Mouse (Mus musculus): ENCODE measurements around the gene Sec31a.
"Not testable (repeated sequence)": the region's sequence is repeated elsewhere in the genome, so short reads cannot be mapped to it uniquely, and the experiment has no call there.

Sec31a gene

DNA sequence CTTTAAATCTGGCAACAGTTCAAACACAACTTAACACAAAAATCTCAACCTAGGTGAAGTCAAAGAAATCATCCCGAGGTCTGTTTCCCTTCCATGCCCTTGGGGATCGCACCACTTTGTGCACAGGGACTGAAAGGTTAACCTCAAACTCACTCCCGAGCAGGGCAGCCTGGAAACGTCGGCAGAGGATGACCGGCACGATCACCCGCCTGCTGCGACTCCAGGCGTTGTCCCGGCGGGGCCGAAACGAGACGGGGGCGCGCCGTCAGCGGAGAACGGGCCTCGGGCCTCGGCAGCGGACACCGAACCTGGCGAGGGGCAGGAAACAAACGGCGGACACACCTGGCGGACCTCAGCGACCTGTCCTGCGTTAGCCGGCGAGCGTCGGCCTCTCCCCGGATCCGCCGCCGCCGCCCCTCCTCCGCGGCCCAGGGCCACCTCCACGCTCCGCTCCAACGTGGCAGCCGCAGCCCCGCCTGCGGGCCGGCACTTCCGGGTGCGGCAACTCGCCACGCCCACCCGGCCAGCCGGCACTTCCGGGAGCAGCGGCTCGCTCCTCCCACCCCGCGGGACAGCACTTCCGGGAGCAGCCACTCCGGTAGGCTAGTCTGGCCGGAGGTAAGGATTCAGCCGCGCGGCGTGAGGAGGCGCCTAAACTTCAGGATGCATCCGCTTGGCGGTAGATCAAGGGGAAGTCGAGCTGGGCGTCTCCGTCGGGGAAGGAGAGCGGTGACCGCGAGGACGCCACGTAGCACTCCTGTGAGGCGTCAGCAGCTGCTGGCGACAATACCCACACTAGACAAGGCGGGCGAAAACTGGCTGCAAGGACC is at the start of gene Sec31a:
Sec31a (minus strand) TSS at position 474 of the 830 bp plus-strand sequence.
- DNase-seq = peak; percentile 97 to 98

DNA sequence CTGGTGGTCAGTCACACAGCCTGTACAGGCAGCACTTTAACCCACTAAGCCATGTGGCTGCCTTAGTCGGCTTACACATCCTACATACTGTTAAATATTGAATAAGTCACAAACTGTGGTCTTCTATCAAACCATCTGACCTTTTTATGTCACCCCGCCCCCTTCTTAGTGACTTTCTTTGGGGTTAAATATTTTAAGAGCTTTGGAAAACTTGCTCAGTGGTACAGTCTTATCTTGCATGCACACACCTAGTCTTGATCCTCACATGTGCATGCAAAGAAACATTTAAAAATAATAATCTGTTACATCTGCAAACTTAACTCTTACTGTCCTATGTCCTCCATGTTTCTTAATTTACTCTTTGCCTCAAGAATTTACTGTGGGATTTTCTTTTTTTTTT is 46.3 kb upstream of the Sec31a start:
- no peak for DNase-seq

DNA sequence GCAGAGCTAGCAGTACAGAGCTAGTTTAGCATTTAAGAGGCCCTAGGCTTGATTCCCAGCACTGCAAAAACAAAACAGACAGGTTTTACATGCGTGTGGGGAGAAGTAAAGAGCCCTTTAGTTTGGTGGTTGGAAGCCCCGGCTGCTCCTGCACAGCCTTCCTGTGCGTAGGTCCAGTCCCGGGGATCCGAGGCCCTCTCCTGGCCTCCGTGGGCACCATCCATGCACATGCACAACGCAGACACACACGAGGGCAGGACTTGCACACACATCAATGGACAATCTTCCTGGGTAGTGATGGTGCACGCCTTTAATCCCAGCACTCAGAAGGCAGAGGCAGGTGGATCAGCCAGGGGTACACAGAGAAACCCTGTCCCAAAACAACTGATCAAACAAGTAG is 45.5 kb upstream of the Sec31a start:
- no peak for DNase-seq

DNA sequence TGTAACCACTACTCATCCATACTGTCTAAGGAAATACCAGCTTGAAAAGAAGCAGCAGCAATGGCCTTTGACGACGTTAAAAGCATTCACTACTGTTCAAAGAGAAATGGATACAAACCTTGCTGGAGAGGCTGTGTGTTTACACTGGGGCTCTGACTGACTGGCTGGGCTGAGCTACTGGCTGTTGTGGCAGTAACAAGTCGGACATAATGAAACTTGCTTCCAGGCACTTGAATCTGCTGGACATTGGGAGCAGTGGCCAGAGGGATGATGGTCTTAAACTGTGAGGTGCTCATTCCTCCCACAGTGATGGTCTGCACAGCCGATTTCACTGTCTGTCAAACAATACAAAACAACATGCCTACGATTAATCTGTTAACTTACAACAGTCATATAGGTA is 43.4 kb upstream of the Sec31a start:
- DNase-seq = no peak

DNA sequence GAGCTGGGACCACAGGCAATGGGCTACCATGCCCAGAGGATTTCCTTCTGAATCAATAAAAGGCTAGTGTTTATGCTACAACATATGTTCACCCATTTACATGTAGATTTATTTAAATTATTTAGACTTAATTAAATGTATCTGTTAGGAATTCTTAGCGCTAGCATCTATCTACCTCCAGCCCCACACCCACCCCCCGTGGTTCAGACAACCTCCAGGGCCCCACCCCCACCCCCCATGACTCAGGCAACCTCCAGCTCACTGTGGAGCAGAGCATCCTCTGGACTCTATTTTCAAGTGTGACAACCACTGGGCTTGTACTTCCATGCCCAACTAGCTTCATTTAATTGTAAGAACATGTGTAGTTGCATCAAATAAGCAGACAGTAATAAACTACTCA is 35.8 kb upstream of the Sec31a start:
- DNase-seq = no peak

DNA sequence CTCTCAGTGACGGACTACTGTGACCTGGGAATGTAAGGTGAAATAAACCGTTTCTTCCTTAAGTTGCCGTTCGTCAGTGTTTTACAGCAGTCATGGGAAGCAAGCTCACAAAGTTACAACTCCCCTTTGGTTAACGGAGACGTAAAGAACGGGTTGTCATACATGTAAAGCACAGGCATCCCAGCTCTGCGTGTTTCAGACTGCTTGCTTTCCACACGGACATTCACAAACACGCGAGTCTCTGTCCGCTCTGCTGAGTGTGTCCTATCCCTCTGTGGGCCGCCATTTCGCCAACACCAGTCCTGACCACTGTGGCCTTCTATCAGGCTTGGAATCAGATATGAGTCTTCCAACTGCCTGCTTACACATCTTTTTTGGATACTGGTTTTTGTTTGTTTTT is 22.8 kb upstream of the Sec31a start:
- no peak for DNase-seq

DNA sequence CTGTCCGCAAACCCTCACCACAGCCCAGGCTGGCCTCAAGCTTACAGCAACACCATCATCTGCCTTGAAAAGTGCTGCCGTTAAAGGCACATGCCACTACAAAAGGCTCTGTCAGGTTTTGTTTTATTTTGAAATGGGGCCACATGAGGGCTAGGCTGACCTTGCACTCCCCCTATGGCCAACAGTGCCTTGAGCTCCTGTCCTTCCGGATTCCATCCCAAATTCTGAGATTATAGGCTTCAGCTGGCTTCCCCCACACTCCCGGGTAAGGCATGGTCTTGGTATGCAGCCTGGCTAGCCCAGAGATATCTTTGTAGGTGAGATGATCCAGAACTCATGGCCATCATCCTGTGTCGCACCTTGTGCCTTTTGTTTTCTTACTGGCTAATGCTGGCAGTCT is 21.9 kb upstream of the Sec31a start:
- DNase-seq = no peak

DNA sequence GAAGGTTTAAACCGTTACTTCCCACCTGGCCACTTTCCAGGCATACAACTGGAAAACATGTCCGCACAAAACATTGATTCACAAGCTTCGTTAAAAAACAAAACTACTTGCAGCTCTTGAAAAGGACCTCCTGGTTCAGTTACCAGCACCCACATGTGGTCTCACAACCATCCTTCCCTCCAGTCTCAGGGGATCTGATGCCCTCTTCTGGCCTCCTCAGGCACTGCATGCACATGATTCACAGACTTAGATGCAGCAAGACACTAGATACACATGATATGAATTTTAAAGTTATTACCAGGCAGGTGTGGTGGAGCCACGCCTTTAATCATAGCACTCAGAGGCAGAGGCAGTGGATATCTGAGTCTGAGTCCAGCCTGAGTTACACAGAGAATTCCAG is 21.1 kb upstream of the Sec31a start:
- no peak for DNase-seq

DNA sequence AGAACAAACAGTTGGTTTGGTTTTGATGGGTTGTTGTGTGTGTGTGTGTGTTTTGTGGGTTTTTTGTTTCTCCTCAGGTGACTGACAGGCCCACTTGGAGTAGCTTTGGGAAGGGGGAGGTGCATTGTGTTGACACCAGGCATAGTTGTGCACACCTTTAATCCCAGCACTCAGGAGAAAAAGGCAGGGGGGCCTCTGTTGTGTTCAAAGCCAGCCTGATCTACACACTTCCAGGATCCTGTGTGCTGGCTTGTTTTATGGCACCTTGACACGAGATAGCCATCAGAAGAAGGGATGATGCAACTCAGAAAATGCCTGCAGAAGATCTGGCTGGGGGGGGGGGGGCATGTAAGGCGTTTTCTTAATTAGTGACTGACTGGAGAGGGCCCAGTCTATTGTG is 14.9 kb upstream of the Sec31a start:
- no peak for DNase-seq

DNA sequence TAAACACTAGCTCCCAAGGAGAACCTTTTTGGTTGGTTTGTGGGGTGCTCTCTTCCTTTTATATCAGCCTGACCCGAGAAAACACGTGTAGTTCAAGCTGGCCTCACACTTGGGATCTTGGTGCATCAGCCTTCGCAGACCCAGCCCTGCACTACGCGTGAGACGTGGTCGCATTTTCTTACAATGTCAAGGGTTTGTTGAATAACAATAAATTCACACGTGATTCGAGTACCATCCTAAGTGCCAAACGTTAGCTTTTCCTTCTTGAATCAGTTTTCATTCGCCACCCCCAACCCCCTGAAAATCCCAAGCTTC is 14.0 kb upstream of the Sec31a start:
- DNase-seq = peak in 1 of 2 experiments; percentile 5

DNA sequence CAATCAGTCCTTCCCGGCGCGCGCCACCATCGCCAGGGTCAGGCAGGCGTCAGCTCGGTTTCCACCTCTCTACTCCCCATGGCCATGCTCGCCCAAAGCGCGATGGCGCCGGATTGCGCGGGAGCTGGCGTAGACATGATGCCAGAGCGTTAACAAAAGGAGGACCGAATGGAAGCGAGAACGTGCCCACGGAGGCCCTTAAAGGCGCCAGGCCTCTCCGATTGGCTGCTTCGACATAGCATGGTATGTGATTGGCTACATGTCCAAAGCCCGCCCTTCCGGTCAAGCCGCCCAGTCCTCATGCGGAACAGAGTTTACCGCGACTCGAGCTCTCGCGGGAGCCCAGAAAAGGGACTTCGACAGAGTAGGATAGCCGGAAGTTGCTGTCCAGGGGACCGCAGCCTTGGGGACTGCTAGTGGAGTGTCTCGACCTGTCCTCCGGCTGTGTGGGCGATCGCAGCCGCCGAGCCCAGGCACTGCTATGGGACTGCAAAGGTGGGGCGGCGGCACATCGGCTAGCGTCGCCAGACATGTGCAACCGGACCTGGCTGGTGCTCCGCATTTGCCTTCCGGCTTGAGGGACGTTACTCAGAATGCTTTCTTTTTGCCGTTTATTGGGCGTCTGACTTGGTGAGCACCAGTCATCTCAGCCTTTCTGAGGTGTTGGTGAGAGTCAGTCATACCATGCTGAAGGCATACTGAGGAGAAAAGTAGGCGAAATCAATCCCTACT is 13.5 kb upstream of the Sec31a start:
- peak; percentile 83 to 88 for DNase-seq

DNA sequence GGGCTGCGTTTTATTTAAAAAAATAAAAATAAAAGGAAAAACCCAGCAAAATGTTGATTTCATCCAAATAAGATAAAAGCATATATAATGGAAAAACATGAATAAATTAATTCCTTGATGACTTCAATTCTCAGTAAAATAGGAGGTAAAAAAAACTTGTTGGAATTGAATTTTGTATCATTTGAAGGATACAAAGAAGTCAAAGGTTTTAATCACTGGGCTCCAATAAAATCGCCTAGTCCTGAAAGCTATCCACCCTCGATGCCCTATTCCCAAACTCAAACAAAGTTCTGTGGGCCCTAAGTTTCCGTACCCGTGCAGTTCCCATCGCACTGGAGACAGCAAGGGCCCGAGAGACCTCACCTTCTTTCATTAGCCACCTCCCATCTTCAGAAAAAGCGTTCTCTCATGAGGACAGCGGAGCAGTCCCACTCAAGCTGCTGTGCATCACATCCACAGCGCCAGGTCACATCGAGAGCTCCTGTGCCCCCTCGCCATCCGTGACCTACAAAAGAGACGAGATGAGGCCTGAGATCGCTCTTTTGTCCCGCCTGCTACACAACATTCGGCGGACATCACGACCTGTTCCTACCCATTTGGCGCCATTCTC is 12.8 kb upstream of the Sec31a start:
- no peak for DNase-seq

DNA sequence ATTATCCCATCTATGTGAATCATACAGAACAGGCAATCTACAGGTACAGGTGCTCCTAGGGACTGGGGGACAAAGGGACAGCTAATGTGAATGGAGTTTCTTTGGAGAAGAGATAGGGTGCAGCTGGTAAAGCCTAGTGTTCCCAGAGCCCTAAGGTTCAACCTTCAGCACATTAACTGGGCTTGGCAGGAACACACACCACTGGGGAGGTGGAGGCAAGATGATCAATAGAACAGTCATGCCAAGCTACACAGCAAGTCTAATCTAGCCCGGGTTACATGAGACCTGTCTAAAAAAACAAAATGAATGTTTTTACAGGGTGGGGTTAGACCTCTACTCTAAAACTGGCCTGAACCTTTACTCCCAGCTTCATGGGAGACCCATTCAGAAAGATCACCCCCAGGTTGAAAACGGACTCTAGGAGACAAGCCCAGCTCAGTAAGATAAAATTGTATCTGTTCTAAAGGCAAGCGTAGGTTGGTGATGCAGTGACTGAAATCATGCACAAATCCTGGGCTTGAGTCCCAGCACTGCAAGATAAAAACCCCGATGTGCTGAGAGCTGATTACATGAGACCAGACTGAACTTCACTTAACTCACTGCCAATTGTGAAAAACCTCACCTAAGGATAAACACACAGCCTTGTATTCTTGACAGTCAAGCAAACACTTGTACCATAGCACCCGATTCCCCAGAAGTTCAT is 12.1 kb upstream of the Sec31a start:
- no peak for DNase-seq

DNA sequence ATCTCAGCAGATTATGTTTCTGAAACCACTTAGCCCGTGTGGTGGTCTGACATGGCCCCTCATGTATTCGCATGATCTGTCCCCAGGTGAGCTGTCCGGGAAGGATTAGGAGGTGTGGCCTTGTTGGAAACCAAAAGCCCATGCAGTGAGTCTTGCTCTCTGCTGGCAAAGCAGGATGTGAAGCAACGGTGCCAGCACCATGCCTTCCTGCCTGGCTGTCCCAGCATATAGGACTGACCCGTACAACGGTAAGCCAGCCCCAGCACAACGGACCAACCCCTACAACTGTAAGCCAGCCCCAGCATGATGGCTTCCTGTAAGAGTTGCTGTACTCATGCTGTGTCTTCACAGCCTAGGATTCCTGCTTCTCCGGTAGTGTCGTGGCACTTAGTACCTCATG is 11.2 kb upstream of the Sec31a start:
- no peak for DNase-seq

DNA sequence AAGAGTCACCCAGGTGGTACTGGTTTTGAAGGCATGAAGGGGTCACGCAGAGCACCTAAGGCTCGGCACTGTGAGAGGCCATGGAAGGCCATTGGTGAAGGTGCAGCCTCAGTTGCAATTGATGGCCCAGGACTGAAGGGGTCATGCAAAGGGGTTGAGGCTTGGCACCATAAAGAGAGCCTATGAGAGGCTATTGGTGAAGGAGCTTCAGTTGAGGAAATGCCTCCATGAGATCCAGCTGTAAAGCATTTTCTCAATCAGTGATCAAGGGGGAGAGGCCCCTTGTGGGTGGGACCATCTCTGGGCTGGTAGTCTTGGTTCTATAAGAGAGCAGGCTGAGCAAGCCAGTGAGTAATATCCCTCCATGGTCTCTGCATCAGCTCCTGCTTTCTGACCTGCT is 9.8 kb upstream of the Sec31a start:
- DNase-seq = not testable (repeated sequence)

DNA sequence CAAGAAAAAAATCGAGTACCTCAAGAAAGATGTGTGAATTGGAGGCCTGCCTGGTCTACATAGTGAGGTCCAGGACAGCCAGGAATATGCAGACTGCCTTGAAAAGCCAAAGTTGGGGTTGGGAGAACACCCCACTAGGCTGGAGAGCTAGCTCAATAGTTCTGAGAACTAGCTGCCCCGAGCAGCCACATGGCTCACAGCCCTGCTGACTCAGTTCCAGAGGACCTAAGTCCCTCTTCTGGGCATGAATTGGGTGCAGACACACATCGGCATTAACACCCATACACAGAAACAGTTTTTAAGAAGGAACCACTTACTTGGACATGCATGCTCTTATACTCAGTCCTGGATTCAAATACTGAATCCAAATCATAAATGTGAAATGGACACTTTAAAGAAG is 8.2 kb upstream of the Sec31a start:
- DNase-seq = no peak

DNA sequence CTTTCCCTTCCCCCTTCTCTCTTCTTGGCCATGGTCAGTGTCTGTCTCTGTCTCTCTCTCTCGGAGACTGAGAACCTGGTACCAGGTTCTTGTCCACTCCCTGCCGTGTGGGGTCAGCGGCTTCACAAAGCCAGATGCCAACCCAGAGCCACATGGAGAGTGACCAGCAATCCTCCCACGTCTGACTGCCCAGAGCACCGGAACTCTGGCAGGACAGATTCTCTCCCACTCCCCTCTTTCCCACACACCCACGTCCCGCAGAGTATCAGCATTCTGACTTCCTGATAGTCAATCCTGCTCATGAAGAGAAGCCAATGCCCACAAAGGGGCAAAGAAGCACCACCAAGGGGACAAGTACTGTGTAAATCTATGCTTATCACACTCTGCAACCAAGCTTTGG is 7.6 kb upstream of the Sec31a start:
- no peak for DNase-seq

DNA sequence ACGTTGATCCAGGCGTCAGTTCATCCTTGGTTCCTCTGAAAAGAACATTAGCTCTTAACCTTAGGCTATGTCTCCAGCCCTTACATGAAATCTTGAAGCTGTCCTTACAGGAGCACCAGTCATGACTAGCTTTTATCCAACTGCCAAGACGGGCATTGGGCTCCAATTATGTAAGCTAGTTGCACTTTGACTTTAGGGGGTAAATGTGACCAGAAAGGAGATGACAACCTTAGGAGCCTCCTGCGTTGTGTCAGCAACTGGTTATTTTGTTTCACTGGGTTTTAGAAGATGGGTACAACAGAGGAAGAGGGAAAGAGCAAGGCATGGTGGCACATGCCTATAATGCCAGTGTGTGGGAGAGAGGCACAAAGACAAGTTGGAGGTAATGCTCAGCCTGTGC is 2.8 kb upstream of the Sec31a start:
- DNase-seq = no peak

DNA sequence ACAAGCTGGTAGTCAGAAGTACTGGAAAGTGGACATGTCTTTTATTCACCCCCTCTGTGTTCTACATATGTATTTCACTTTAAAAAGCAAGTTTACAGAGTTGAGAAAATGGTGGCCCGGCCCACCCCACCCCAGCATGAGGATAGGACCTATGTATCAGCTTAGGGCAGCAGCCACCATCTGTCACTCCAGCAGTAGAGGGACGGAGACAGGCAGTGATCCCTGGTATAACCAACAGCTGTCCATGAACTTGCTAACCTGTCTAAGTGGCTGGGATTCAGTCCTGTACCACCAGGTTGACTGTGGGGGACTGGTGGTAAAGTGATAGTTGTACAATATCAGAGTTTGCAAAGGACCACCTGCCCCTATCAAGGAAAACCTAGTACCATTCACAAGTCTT is 2.0 kb upstream of the Sec31a start:
- DNase-seq = no peak

DNA sequence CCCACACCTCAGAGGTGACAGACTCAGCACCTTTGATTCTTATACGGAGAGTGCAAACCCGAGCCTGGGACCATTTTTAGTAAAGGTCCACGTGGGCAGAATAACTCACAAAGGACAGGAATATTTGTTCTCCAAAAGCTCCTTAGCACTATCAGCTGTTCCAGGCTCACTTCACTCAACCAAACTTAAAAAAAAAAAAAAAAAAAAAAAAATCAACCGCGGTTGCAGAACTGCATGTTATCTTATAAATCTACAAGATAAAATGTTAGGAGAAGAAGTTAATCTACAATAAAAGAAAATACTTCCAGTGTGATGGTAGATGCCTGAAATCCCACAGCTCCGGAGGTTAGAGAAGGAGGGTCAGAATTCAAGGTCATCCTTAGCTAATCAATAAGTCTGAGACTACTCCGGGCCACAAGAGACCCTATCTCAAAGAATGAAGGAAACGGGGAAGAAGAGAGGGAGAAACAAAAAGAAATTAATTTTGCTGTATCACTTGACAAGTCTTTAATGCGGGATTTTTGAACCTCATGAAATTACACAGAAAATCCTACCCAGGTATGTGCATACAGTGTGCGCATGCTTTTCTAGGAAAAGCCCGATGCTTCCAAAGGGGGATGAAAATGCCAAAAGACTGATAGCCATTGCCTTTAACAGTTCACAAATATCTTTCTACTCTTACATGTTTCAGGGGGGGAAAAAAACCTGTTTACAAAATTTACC is 1.4 kb downstream of the Sec31a start:
- no peak for DNase-seq

DNA sequence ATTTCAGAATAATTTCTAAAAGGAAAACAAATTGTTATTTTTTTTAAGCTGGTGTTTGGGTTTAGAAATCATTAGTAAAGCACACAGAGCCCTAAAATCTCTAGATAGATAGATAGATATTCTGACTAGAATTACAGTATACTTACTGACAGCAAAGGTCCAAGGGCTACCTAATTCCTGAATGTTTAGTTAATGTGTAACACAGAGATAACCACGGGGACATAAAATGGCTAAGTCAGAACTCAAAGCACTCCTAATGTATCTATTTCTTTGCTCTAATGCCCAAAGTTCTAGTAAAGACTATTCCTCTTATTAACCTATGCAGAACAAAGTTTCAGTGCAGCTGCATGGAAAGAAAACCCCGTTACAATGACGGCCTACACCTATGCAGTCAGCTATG is 3.1 kb downstream of the Sec31a start:
- DNase-seq = no peak

DNA sequence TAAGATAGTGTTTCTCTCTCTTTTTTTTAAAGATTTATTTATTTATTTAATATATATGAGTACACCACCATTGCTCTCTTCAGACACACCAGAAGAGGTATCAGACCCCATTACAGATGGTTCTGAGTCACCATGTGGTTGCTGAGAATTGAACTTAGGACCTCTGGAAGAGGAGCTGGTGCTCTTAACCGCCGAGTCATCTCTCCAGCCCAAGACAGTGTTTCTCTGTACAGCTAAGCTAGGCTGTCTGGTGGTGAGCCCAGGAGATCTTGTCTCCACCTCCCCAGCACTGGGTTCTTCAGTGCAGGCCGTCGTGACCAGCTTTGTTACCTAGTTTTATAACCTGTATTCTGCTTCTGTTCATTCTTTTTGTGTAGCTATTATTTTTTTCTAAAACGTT is 5.8 kb downstream of the Sec31a start:
- DNase-seq = no peak

DNA sequence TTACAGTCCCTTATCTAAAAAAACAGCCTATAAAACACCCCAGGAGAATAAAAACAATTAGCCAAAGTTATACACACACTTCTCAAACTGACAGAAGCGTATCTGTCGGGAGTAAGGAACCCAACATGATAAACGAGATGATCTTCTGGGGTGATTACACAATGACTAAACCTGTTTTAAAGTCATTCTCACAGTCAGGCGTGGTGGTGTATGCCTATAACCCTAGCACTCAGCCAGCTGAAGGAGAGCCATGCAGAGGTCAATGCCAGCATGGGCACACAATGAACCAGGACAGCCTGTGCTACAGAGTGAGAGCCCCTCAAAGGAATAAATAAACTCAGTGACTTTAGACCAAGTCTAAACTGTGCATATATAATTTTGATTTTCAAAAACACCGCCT is 7.5 kb downstream of the Sec31a start:
- no peak for DNase-seq

All from thymus, postnatal 36 days (tissue).